Mouse (Mus musculus) WW6 (cell line): ENCODE results near the gene Hoxc6.

Experiments used
- DNase-seq: peaks from one replicate; pipeline ENCODE4 v3.0.0-alpha.2; 2013; ENCODE audit warnings: low read depth, low spot score

Hoxc6 gene

GRCm38 (mm10) chr15:102990461-102991397 is 7.3 kb upstream of the Hoxc6 start, which contains the start of gene Hoxc8:
TSS of gene Hoxc8 (plus strand) at chr15:102990607.
- no peak for DNase-seq

DNA sequence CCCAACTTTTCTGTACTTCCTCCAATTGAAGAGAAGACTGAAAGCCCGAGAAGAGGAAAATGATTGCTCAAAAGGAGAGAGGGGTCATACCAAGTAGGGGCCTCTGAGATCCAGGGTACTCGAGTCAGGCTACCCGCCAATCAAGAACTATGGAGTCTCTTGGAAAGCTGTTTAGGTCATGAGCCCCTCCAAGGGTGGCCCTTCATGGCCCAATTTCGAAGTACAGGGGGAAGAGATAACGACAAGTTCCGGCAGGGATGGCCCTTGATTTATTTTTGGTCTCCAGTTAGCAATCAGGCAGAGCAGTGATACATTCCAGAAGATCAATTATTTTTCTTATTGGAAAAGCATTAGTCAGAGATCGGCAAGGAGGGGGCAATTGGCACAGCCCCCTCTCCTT is 6.3 kb upstream of the Hoxc6 start:
- no peak for DNase-seq

DNA sequence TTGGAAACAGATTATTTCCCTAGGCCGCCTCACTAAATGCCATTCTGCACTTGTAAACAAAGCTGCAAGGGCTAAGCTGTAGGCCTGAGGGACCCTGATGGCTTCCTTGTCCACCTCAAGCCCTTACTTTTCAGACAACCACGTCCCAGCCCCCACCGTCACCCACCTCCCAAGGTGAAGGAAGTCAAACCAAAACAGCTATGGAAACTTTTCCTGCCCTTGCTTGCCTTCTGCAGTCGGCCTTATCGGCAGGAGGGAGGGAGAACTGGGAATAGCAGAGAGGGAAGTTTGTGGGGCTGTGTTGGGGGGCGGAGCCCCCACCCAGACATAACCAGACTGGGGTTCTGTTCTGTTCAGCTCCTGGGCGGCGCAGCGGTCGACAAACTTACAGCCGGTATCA is 5.9 kb upstream of the Hoxc6 start:
- no peak for DNase-seq

DNA sequence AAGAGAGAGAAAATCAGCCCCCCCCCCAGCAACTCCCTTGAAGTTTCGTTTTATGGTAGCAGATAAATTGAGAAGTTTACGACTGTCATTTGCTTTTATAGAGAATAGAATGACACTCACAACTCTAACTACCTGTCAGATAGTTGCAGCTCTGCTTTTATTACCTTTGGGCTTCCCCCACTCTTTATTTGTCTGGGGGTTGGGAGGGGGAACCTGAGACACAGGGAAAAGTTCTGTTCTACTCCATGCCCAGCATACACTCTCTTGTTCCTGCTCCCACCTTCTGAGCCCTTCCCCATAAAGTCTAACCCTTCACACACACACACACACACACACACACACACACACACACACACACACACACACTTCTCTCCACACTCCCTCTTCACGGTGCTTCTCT is 5.2 kb upstream of the Hoxc6 start:
- no peak for DNase-seq

GRCm38 (mm10) chr15:102996548-102996947 is 1.5 kb upstream of the Hoxc6 start:
- DNase-seq, result no peak

DNA sequence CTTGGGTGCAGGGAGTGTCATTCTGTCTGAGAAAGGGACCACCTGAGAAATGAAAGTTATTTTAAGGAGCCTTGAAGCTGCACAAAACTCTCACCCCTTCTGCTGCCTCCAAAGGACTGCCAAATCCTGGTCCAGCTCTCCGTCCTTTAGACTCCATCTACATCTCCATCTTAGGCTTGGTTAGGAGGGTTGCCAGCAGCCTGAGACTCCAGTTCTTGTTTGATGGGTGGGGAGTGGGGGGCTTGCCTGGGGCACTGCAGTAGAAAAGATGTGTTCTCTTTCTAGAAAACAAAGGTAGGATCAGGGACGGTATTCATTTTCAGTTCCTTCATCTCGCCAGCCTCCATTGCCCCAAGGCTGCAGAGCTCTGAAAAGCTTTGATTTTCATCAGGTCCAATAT is 626 bp upstream of the Hoxc6 start:
- no peak for DNase-seq

GRCm38 (mm10) chr15:102998608-102999182 is 638 bp downstream of the Hoxc6 start:
- DNase-seq, result no peak

DNA sequence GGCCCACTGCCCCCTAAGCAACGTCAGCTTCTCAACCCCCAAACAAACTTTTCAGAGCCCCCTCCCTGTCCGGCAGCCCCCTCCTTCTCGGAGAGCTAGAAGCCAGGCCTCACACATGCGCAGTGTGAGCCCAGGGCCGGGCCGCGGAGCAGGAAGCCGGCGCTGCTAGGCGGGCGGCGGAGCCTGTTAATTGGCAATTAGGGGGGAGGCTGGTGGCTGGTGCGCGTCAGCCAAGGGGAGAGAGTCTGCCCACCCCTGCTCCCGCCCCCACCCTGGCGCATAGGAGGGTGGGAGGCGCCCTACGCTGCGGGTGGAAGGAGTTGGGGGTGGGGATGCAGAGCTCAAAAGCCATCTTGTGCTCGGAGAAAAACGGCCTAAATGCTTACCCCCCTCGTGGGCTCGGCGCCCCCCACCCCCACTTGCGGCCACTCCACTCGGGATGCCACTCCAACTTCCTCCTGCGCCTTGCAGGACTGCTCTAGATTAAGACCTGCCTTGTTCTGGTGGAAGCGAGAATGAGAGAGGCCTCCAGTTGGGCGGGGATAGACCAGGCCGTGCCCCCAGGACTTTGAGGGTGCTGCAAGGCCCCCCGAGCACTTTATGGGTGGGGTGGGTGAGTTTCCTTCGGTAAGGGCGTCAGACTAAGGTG is 1.2 kb downstream of the Hoxc6 start:
- no peak for DNase-seq

GRCm38 (mm10) chr15:102999955-103000354 is 1.9 kb downstream of the Hoxc6 start:
- DNase-seq, result no peak

DNA sequence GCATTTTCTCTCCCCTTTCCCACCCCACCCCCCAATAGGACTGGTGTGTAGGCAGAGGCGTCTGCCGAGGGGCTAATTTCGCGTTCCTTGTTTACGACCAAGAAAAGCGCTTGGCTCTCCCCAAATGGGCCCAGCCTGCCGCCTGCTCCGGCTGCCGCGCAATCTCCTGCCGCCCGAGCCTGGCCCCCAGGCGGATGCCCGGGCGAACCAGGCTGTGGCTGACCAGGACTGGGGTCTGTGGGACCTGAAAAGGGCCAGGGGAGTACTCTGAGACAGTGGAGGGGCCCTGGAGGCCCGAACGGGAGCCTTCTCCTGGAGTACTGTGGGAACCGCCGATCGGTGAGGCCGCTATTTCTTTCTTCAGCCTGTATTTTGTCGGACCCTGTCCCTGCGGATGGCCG is 2.4 kb downstream of the Hoxc6 start:
- DNase-seq, result no peak

- DNase-seq, result no peak
Observed at GRCm38 (mm10) chr15:103001370-103001769, 3.3 kb downstream of the Hoxc6 start.

DNA sequence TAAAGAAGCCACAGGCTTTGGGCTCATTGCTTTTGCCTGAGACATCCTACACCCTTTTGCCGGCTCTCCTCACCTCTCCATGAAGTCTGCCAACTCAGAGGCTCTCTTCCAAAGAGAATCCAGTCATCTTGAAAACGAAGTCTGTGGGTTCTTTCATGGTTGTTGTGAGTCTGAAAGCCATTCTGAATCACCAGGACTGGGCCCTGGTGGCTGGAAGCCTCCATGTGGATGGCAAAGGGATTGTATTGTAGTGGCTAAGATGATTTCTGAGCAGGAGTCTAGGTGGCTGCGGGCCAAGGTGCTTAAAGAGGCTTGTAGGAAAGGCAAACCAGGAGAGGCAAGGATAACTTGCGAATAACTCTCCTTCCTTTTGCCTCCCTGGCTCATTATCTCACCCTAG is 4.1 kb downstream of the Hoxc6 start:
- DNase-seq, result no peak

DNA sequence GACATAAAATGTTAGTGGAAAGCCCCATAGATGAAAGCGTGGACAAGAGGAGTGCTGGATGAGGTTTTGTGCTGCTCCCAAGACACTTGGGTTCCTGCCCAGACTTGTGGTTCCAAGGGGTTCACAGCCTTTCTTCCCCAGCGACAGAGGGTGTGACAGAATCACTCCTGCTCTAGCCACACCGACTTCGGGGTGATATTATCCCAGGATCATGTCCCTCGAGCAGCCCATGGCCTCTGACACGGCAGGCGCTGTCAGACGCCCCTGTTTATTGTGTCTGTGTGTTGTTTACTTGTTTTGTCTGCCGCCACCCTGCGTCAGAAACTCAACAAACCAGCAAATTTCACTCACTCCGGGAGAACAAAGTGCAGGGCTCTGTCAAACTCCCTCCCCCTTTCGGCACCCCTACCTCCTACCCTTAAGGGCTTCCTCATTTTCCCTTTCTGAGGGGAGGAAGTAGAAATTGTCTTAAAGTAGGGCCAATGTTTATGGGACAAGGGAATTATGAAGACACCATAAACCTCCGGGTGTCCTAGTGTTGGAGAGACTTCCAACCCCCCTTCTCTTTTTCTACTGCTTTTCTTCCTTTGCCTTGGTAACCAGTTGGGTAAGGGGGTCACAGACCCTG is 4.9 kb downstream of the Hoxc6 start:
- no peak for DNase-seq

DNA sequence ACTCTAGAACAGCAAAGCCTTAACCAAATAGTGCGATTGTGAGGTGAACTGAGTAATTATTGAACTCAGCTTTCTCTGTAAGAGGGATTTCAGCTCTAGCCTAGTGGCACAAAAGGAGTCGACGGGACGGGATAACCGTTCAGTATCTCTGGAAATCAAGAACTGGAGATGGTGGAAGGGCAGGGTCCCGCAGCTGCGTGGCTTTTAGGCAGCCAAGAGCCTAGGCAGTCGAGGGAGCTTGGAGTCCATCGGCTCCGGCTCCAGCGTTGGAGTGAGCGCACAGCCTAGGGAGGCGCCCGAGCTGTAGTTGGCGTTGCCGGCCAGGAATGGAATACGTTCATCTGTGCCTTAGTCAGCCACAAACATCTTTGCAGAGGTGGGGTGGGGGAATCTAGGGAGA is 7.3 kb downstream of the Hoxc6 start:
- DNase-seq, result no peak

- no peak for DNase-seq
Observed at GRCm38 (mm10) chr15:103005797-103006196, 7.7 kb downstream of the Hoxc6 start.

DNA sequence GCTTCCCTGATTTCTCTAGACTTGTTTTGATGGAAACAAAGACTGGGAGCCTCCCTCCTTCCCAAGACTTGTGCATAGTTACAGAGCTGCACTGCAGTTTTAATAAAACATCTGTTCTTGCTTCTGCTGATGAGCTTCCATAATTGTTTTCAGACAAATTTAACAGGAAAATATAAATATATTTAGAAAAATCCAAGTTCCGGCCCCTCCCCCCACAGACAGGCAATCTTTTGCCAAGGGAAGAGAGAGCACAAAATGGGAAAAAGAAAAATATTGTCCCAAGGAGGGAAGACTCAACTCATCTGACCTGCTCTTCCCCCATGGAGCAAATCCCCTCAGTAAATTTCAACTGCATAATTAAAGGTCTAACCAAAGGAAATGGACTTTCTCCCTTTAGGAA is 8.3 kb downstream of the Hoxc6 start:
- no peak for DNase-seq

DNA sequence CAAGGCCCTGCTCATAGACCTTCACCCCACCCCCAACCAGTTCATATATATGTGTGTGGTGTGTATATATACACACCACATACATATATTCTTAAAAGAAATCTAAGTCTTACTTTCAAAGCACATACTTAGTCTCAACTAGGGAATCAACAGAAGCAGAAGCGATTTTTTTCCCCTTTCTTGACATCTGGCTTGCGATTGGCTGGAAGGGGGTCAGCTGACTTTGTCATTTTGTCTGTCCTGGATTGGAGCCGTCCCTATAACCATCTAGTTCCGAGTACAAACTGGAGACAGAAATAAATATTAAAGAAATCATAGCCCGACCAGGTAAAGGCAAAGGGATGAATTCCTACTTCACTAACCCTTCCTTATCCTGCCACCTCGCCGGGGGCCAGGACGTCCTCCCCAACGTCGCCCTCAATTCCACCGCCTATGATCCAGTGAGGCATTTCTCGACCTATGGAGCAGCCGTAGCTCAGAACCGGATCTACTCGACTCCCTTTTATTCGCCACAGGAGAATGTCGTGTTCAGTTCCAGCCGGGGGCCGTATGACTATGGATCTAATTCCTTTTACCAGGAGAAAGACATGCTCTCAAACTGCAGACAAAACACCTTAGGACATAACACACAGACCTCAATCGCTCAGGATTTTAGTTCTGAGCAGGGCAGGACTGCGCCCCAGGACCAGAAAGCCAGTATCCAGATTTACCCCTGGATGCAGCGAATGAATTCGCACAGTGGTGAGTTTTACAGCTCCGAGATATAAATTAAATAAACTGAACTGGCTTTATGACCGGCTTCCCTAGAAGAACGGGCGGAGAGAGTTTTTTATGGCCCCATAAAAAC is 11.4 kb downstream of the Hoxc6 start:
- no peak for DNase-seq

GRCm38 (mm10) chr15:103010112-103010846 is 12.2 kb downstream of the Hoxc6 start:
- no peak for DNase-seq

- DNase-seq, result no peak
Observed at GRCm38 (mm10) chr15:103010847-103011555, 12.9 kb downstream of the Hoxc6 start.

- no peak for DNase-seq
Observed at GRCm38 (mm10) chr15:103011928-103012486, 13.9 kb downstream of the Hoxc6 start.
